Mouse (Mus musculus): Measurements from ENCODE around the gene Fpr-rs3. TPM values are rescaled to one million over a fixed set of nuclear protein-coding genes. Genes with fewer than 3 reads are reported as not detected.

The Fpr-rs3 gene
- not detected in 2 replicates for polyA plus RNA-seq (2015; fragmentation: Nextera tagmentation; extraction: Ambion mirVana)

DNA sequence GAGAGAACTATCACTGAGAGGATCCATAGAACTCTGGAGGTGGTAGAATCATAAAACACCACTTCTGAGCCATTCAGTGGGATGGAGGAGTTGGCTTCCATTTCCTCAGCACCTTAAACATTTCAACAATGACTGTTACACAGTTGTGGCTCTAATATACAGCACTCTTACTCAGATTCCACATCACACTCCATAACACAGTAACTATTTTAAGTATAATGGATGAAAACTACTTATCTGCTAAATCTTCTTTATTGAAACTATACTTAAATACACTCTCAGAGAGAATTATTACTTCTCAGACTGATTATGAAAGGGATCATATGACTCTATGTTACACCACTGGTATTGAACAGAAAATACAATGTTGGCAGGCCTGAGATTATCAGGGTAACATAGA lies at the start of gene Fpr-rs3:
Gene Fpr-rs3 (minus strand): TSS at position 101 of the 400 bp plus-strand sequence.
- H3K9me3 ChIP-seq (replicated peaks; ENCODE audit: control insufficient read depth, low read length) = no peaks in the 10 kb centered on the region
- no peak within 1 kb of the TSS for H3K4me2 ChIP-seq (ENCODE audit: low read depth, low read length)
- no peak within 1 kb of the TSS for H3K9ac ChIP-seq (ENCODE audit: low read length)
- no peaks in the 10 kb centered on the region for H3K36me3 ChIP-seq (ENCODE audit: control insufficient read depth, insufficient read depth, low read length)
- H3K27ac ChIP-seq (ENCODE audit: low read length) = no peak within 1 kb of the TSS
- H3K27me3 ChIP-seq (ENCODE audit: control insufficient read depth, insufficient read depth, low read length) = no peaks in the 10 kb centered on the region
- no peak for ATAC-seq (ENCODE audit: insufficient read depth, low FRiP score)
- H3K4me3 ChIP-seq (replicated peaks; ENCODE audit: low read length) = no peak within 1 kb of the TSS
- no peaks in the 10 kb centered on the region for H3K4me1 ChIP-seq (ENCODE audit: control insufficient read depth, insufficient read depth, low read length)

DNA sequence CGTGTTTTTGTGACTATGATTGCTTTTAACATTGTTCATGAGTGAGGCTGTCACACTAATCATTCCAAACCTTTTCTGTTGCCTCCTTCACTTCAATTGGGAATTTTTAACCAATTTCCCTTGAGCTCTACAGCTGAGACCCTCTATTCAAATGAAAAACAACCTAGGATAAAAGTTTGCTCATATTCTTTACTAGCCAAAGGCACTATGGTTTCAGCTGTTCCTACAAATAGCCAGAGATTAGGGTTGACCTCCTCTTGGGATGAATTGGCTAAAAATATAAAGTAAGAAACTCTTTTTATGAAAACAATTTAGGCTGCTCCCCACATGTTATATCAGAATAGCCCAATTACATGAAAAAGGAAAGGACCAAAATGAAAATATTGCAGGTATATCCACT lies 28.4 kb downstream of the Fpr-rs3 start, which contains the start of gene Vmn2r110:
Gene Vmn2r110 (minus strand): TSS at position 101 of the 400 bp plus-strand sequence.
- Histone ChIP-seq H3K4me3 (replicated peaks; ENCODE audit: low read length) (no peak within 1 kb of the TSS), H3K27me3 (ENCODE audit: control insufficient read depth, insufficient read depth, low read length) (no peaks in the 10 kb centered on the region), H3K9me3 (replicated peaks; ENCODE audit: control insufficient read depth, low read length) (no peaks in the 10 kb centered on the region), H3K4me1 (ENCODE audit: control insufficient read depth, insufficient read depth, low read length) (no peaks in the 10 kb centered on the region), H3K27ac (ENCODE audit: low read length) (no peak within 1 kb of the TSS), H3K36me3 (ENCODE audit: control insufficient read depth, insufficient read depth, low read length) (no peaks in the 10 kb centered on the region), H3K9ac (ENCODE audit: low read length) (no peak within 1 kb of the TSS), H3K4me2 (ENCODE audit: low read depth, low read length) (no peak within 1 kb of the TSS)
- ATAC-seq (ENCODE audit: insufficient read depth, low FRiP score) = no peak
- WGBS = 29% methylated on average over 1 of the region's 1 CpGs

Other genes starting within 250 kb of the Fpr-rs3 start
- gene Vmn1r224, start 210.7 kb downstream of the Fpr-rs3 start, polyA plus RNA-seq (2015; fragmentation: Nextera tagmentation; extraction: Ambion mirVana) = not detected in 2 replicates
- gene Vmn2r108, start 143.5 kb downstream of the Fpr-rs3 start, polyA plus RNA-seq (2015; fragmentation: Nextera tagmentation; extraction: Ambion mirVana) = not detected in 2 replicates
- not detected in 2 replicates for gene Vmn1r225, start 126.7 kb downstream of the Fpr-rs3 start, polyA plus RNA-seq (2015; fragmentation: Nextera tagmentation; extraction: Ambion mirVana)
- gene Vmn2r109, start 60.1 kb downstream of the Fpr-rs3 start, polyA plus RNA-seq (2015; fragmentation: Nextera tagmentation; extraction: Ambion mirVana) = not detected in 2 replicates
- 0.01 TPM in 1 of 2 replicates, not detected in the other for gene Vmn2r110, start 28.5 kb downstream of the Fpr-rs3 start, polyA plus RNA-seq (2015; fragmentation: Nextera tagmentation; extraction: Ambion mirVana)
- not detected in 2 replicates for gene Vmn1r226, start 58.0 kb upstream of the Fpr-rs3 start, polyA plus RNA-seq (2015; fragmentation: Nextera tagmentation; extraction: Ambion mirVana)
- gene Vmn1r227, start 105.0 kb upstream of the Fpr-rs3 start, polyA plus RNA-seq (2015; fragmentation: Nextera tagmentation; extraction: Ambion mirVana) = not detected in 2 replicates
- gene Vmn1r228, start 161.3 kb upstream of the Fpr-rs3 start, polyA plus RNA-seq (2015; fragmentation: Nextera tagmentation; extraction: Ambion mirVana) = not detected in 2 replicates
- not detected in 2 replicates for gene Vmn1r229, start 186.7 kb upstream of the Fpr-rs3 start, polyA plus RNA-seq (2015; fragmentation: Nextera tagmentation; extraction: Ambion mirVana)
- gene Vmn1r230, start 215.6 kb upstream of the Fpr-rs3 start, polyA plus RNA-seq (2015; fragmentation: Nextera tagmentation; extraction: Ambion mirVana) = not detected in 2 replicates

Data from stomach, embryonic 16.5 days (tissue).